Mouse (Mus musculus) layer of hippocampus, adult 2 months (tissue): ENCODE results near the gene Hoxd9. TPM values are rescaled to one million over a fixed set of nuclear protein-coding genes. Genes with fewer than 3 reads are reported as not detected.

Experiments used
- DNase-seq, 2 experiments: peaks; one replicate each; pipeline ENCODE4 v3.0.0; 2022; ENCODE audit warnings: low spot score in 2 of 2
- H3K27ac ChIP-seq: fragments of 200-600 bp; 2 replicates; pipeline ENCODE4 v1.8.1; 2022
- H3K4me3 ChIP-seq: fragments of 200-600 bp; 2 replicates; pipeline ENCODE4 v1.8.1; 2022; ENCODE audit warnings: mild to moderate bottlenecking
- CTCF ChIP-seq: fragments of 200-600 bp; conservative IDR thresholded peaks from 2 replicates; pipeline ENCODE4 v1.8.1; 2022; ENCODE audit warnings: antibody characterized with exemption, mild to moderate bottlenecking, moderate library complexity
- total RNA-seq, 2 experiments: library from RNA; stranded (reverse); gene quantifications; 2 replicates each; pipeline ENCODE4 v1.2.3; 2021

Hoxd9 gene
- total RNA-seq, 2 experiments from 2014 or later: not detected

GRCm38 (mm10) chr2:74690338-74690716, 7.2 kb upstream of the Hoxd9 start:
- no peak overlapping the region for H3K27ac ChIP-seq
- DNase-seq: no peak
- no peak for TF ChIP-seq CTCF
- no peak overlapping the region for H3K4me3 ChIP-seq

GRCm38 (mm10) chr2:74691022-74691951, 6.2 kb upstream of the Hoxd9 start, which contains the start of gene Hoxd10:
Hoxd10 (plus strand) TSS chr2:74691924.
- no peak within 1 kb of the TSS for H3K4me3 ChIP-seq
- no peak for DNase-seq
- TF ChIP-seq CTCF: peak; percentile 25; the same call in 1 of the 2 replicates
- H3K27ac ChIP-seq: no peak within 1 kb of the TSS

- Histone ChIP-seq H3K4me3 (no peak overlapping the region), H3K27ac (no peak overlapping the region)
- DNase-seq: no peak
- TF ChIP-seq CTCF: no peak
Measured at GRCm38 (mm10) chr2:74691995-74692807, 5.3 kb upstream of the Hoxd9 start.

- H3K27ac ChIP-seq: no peak overlapping the region
- no peak overlapping the region for H3K4me3 ChIP-seq
- DNase-seq: no peak
- no peak for TF ChIP-seq CTCF
Measured at GRCm38 (mm10) chr2:74692808-74693431, 4.6 kb upstream of the Hoxd9 start.

GRCm38 (mm10) chr2:74693432-74693827, 4.1 kb upstream of the Hoxd9 start:
- H3K27ac ChIP-seq: no peak overlapping the region
- no peak for DNase-seq
- H3K4me3 ChIP-seq: no peak overlapping the region
- TF ChIP-seq CTCF: no peak

- DNase-seq: no peak
- Histone ChIP-seq H3K4me3 (no peak overlapping the region), H3K27ac (no peak overlapping the region)
- peak; percentile 45 for TF ChIP-seq CTCF
Measured at GRCm38 (mm10) chr2:74694066-74694465, 3.5 kb upstream of the Hoxd9 start.

- no peak for TF ChIP-seq CTCF
- DNase-seq: no peak
- Histone ChIP-seq H3K27ac (no peak overlapping the region), H3K4me3 (no peak overlapping the region)
Measured at GRCm38 (mm10) chr2:74695383-74695782, 2.1 kb upstream of the Hoxd9 start.

GRCm38 (mm10) chr2:74695813-74696430, 1.6 kb upstream of the Hoxd9 start:
- no peak for TF ChIP-seq CTCF

GRCm38 (mm10) chr2:74696442-74697335, 838 bp upstream of the Hoxd9 start:
- Histone ChIP-seq H3K4me3 (no peak overlapping the region), H3K27ac (no peak overlapping the region)
- no peak for TF ChIP-seq CTCF
- no peak for DNase-seq

More at GRCm38 (mm10) chr2:74695813-74696430, 1.6 kb upstream of the Hoxd9 start:
- no peak for DNase-seq
- Histone ChIP-seq H3K27ac (no peak overlapping the region), H3K4me3 (no peak overlapping the region)

- Histone ChIP-seq H3K27ac (no peak overlapping the region), H3K4me3 (peak overlapping the region; percentile 34; the same call in 1 of the 2 replicates)
- TF ChIP-seq CTCF: no peak
- no peak for DNase-seq
Measured at GRCm38 (mm10) chr2:74698201-74699052, 900 bp downstream of the Hoxd9 start.

GRCm38 (mm10) chr2:74699053-74699430, 1.5 kb downstream of the Hoxd9 start:
- no peak overlapping the region for H3K4me3 ChIP-seq
- no peak for DNase-seq
- no peak for TF ChIP-seq CTCF
- no peak overlapping the region for H3K27ac ChIP-seq
